Mouse (Mus musculus): ENCODE data around the gene Ugt2b38. TPM values are rescaled to one million over a fixed set of nuclear protein-coding genes. Genes with fewer than 3 reads are reported as not detected.
"Not testable (repeated sequence)": the region's sequence is repeated elsewhere in the genome, so short reads cannot be mapped to it uniquely, and the experiment has no call there.

The Ugt2b38 gene
- not detected in 2 replicates for polyA plus RNA-seq (2011; ENCODE audit: insufficient read depth, insufficient read length, low read depth, missing spikeins)

GRCm38 (mm10) chr5:87424041-87424440, at the start of gene Ugt2b38:
TSS of gene Ugt2b38 (minus strand) at chr5:87424203.
- H3K36me3 ChIP-seq (ENCODE audit: control insufficient read depth, insufficient read depth, low read length, poor library complexity, severe bottlenecking); H3K9me3 ChIP-seq (replicated peaks; ENCODE audit: control insufficient read depth, insufficient read depth, low read length, poor library complexity, severe bottlenecking); H3K27ac ChIP-seq (ENCODE audit: insufficient read depth, low read length); H3K27me3 ChIP-seq (ENCODE audit: control insufficient read depth, insufficient read depth, low read length, poor library complexity, severe bottlenecking); H3K4me3 ChIP-seq (ENCODE audit: low read depth, low read length); H3K9ac ChIP-seq (ENCODE audit: low read depth, poor library complexity, severe bottlenecking); H3K4me1 ChIP-seq (ENCODE audit: control insufficient read depth, insufficient read depth, low read length): not testable (repeated sequence)

GRCm38 (mm10) chr5:87458810-87459209, 34.8 kb upstream of the Ugt2b38 start:
- Histone ChIP-seq H3K27ac (ENCODE audit: insufficient read depth, low read length) (no peak overlapping the region), H3K9ac (ENCODE audit: low read depth, poor library complexity, severe bottlenecking) (no peak overlapping the region), H3K27me3 (ENCODE audit: control insufficient read depth, insufficient read depth, low read length, poor library complexity, severe bottlenecking) (no peaks in the 10 kb centered on the region), H3K4me3 (ENCODE audit: low read depth, low read length) (no peak overlapping the region), H3K9me3 (replicated peaks; ENCODE audit: control insufficient read depth, insufficient read depth, low read length, poor library complexity, severe bottlenecking) (no peaks in the 10 kb centered on the region), H3K36me3 (ENCODE audit: control insufficient read depth, insufficient read depth, low read length, poor library complexity, severe bottlenecking) (no peaks in the 10 kb centered on the region), H3K4me1 (ENCODE audit: control insufficient read depth, insufficient read depth, low read length) (no peaks in the 10 kb centered on the region)
- TF ChIP-seq EP300 (IDR thresholded peaks at IDR 0.05; ENCODE audit: insufficient read depth, low read depth, low read length) (no peak), CTCF (IDR thresholded peaks at IDR 0.05; ENCODE audit: low read depth, low read length) (no peak), POLR2A (IDR thresholded peaks at IDR 0.05; ENCODE audit: insufficient read depth, low read length) (no peak)

GRCm38 (mm10) chr5:87457701-87458100, 33.7 kb upstream of the Ugt2b38 start:
- H3K9ac ChIP-seq (ENCODE audit: low read depth, poor library complexity, severe bottlenecking), result no peak overlapping the region
- TF ChIP-seq EP300 (IDR thresholded peaks at IDR 0.05; ENCODE audit: insufficient read depth, low read depth, low read length) (no peak), CTCF (IDR thresholded peaks at IDR 0.05; ENCODE audit: low read depth, low read length) (no peak), POLR2A (IDR thresholded peaks at IDR 0.05; ENCODE audit: insufficient read depth, low read length) (no peak)

GRCm38 (mm10) chr5:87456216-87456850, 32.3 kb upstream of the Ugt2b38 start:
- H3K27me3 ChIP-seq (ENCODE audit: control insufficient read depth, insufficient read depth, low read length, poor library complexity, severe bottlenecking), result no peaks in the 10 kb centered on the region
- H3K4me1 ChIP-seq (ENCODE audit: control insufficient read depth, insufficient read depth, low read length), result no peaks in the 10 kb centered on the region
- H3K36me3 ChIP-seq (ENCODE audit: control insufficient read depth, insufficient read depth, low read length, poor library complexity, severe bottlenecking), result no peaks in the 10 kb centered on the region
- no peak overlapping the region for H3K4me3 ChIP-seq (ENCODE audit: low read depth, low read length)
- peaks cover 5% of the 10 kb centered on the region; the same call in 1 of the 2 replicates for H3K9me3 ChIP-seq (replicated peaks; ENCODE audit: control insufficient read depth, insufficient read depth, low read length, poor library complexity, severe bottlenecking)
- TF ChIP-seq EP300 (IDR thresholded peaks at IDR 0.05; ENCODE audit: insufficient read depth, low read depth, low read length) (no peak), CTCF (IDR thresholded peaks at IDR 0.05; ENCODE audit: low read depth, low read length) (no peak), POLR2A (IDR thresholded peaks at IDR 0.05; ENCODE audit: insufficient read depth, low read length) (no peak)
- H3K9ac ChIP-seq (ENCODE audit: low read depth, poor library complexity, severe bottlenecking), result no peak overlapping the region
- H3K27ac ChIP-seq (ENCODE audit: insufficient read depth, low read length), result no peak overlapping the region

More at GRCm38 (mm10) chr5:87457701-87458100, 33.7 kb upstream of the Ugt2b38 start:
- H3K27me3 ChIP-seq (ENCODE audit: control insufficient read depth, insufficient read depth, low read length, poor library complexity, severe bottlenecking), result no peaks in the 10 kb centered on the region
- no peak overlapping the region for H3K27ac ChIP-seq (ENCODE audit: insufficient read depth, low read length)
- H3K4me1 ChIP-seq (ENCODE audit: control insufficient read depth, insufficient read depth, low read length), result no peaks in the 10 kb centered on the region
- H3K9me3 ChIP-seq (replicated peaks; ENCODE audit: control insufficient read depth, insufficient read depth, low read length, poor library complexity, severe bottlenecking), result peaks cover 5% of the 10 kb centered on the region; the same call in 1 of the 2 replicates
- H3K36me3 ChIP-seq (ENCODE audit: control insufficient read depth, insufficient read depth, low read length, poor library complexity, severe bottlenecking), result no peaks in the 10 kb centered on the region
- no peak overlapping the region for H3K4me3 ChIP-seq (ENCODE audit: low read depth, low read length)

GRCm38 (mm10) chr5:87455519-87455918, 31.5 kb upstream of the Ugt2b38 start:
- Histone ChIP-seq H3K27ac (ENCODE audit: insufficient read depth, low read length) (no peak overlapping the region), H3K9me3 (replicated peaks; ENCODE audit: control insufficient read depth, insufficient read depth, low read length, poor library complexity, severe bottlenecking) (peaks cover 5% of the 10 kb centered on the region; the same call in 1 of the 2 replicates), H3K4me3 (ENCODE audit: low read depth, low read length) (no peak overlapping the region), H3K27me3 (ENCODE audit: control insufficient read depth, insufficient read depth, low read length, poor library complexity, severe bottlenecking) (no peaks in the 10 kb centered on the region), H3K36me3 (ENCODE audit: control insufficient read depth, insufficient read depth, low read length, poor library complexity, severe bottlenecking) (no peaks in the 10 kb centered on the region), H3K9ac (ENCODE audit: low read depth, poor library complexity, severe bottlenecking) (no peak overlapping the region), H3K4me1 (ENCODE audit: control insufficient read depth, insufficient read depth, low read length) (no peaks in the 10 kb centered on the region)
- no peak for TF ChIP-seq EP300 (IDR thresholded peaks at IDR 0.05; ENCODE audit: insufficient read depth, low read depth, low read length)
- TF ChIP-seq CTCF (IDR thresholded peaks at IDR 0.05; ENCODE audit: low read depth, low read length), result no peak
- no peak for TF ChIP-seq POLR2A (IDR thresholded peaks at IDR 0.05; ENCODE audit: insufficient read depth, low read length)

GRCm38 (mm10) chr5:87452514-87452913, 28.5 kb upstream of the Ugt2b38 start:
- not testable (repeated sequence) for H3K9me3 ChIP-seq (replicated peaks; ENCODE audit: control insufficient read depth, insufficient read depth, low read length, poor library complexity, severe bottlenecking); H3K9ac ChIP-seq (ENCODE audit: low read depth, poor library complexity, severe bottlenecking); H3K4me1 ChIP-seq (ENCODE audit: control insufficient read depth, insufficient read depth, low read length); H3K27me3 ChIP-seq (ENCODE audit: control insufficient read depth, insufficient read depth, low read length, poor library complexity, severe bottlenecking); H3K4me3 ChIP-seq (ENCODE audit: low read depth, low read length); H3K27ac ChIP-seq (ENCODE audit: insufficient read depth, low read length); H3K36me3 ChIP-seq (ENCODE audit: control insufficient read depth, insufficient read depth, low read length, poor library complexity, severe bottlenecking)
- TF ChIP-seq EP300 (IDR thresholded peaks at IDR 0.05; ENCODE audit: insufficient read depth, low read depth, low read length), result peak; percentile 65; the same call in 1 of the 2 replicates

All from ES-Bruce4 (cell line).